Mouse (Mus musculus): ENCODE results near the gene Spats1. TPM values are rescaled to one million over a fixed set of nuclear protein-coding genes. Genes with fewer than 3 reads are reported as not detected.

Spats1 gene
- polyA plus RNA-seq (2016; fragmentation: Nextera tagmentation; extraction: Ambion mirVana) = 1.1 and 1.8 TPM in 2 replicates

GRCm38 (mm10) chr17:45474669-45475465 lies at the start of gene Spats1:
Gene Spats1 (minus strand): TSS chr17:45475415.
- 5% methylated on average over 30 of the region's 30 CpGs for WGBS
- Histone ChIP-seq H3K27me3 (peaks cover 30% of the 10 kb centered on the region), H3K27ac (no peak within 1 kb of the TSS), H3K9me3 (no peaks in the 10 kb centered on the region), H3K4me2 (peak within 1 kb of the TSS; percentile 65), H3K4me3 (replicated peaks) (peak within 1 kb of the TSS; percentile 46), H3K4me1 (peaks cover 17% of the 10 kb centered on the region), H3K36me3 (replicated peaks) (no peaks in the 10 kb centered on the region), H3K9ac (peak within 1 kb of the TSS; percentile 45; the same call in 1 of the 2 replicates)
- peak; percentile 91 for ATAC-seq (ENCODE audit: low FRiP score)

- 78% methylated on average over 4 of the region's 4 CpGs for WGBS
- no peak overlapping the region for H3K4me2 ChIP-seq
- no peak overlapping the region for H3K27ac ChIP-seq
- no peaks in the 10 kb centered on the region for H3K9me3 ChIP-seq
- H3K9ac ChIP-seq = no peak overlapping the region
- H3K4me3 ChIP-seq (replicated peaks) = no peak overlapping the region
- peaks cover 16% of the 10 kb centered on the region for H3K4me1 ChIP-seq
- H3K36me3 ChIP-seq (replicated peaks) = peaks cover 12% of the 10 kb centered on the region
- ATAC-seq (ENCODE audit: low FRiP score) = no peak
- peaks cover 54% of the 10 kb centered on the region for H3K27me3 ChIP-seq
Measured at GRCm38 (mm10) chr17:45524961-45525360, 49.7 kb upstream of the Spats1 start.

- H3K4me3 ChIP-seq (replicated peaks) = peak within 1 kb of the TSS; percentile 40
- peaks cover 19% of the 10 kb centered on the region for H3K36me3 ChIP-seq (replicated peaks)
- H3K27me3 ChIP-seq = peaks cover 43% of the 10 kb centered on the region
- 0% methylated on average over 21 of the region's 21 CpGs for WGBS
- peak; percentile 85 for ATAC-seq (ENCODE audit: low FRiP score)
- H3K4me1 ChIP-seq = peaks cover 16% of the 10 kb centered on the region
- peak within 1 kb of the TSS; percentile 76 for H3K4me2 ChIP-seq
- no peaks in the 10 kb centered on the region for H3K9me3 ChIP-seq
- no peak within 1 kb of the TSS for H3K27ac ChIP-seq
- H3K9ac ChIP-seq = peak within 1 kb of the TSS; percentile 63
Measured at GRCm38 (mm10) chr17:45523263-45523662, 48.0 kb upstream of the Spats1 start, which contains the start of gene Tcte1. Gene Tcte1 (plus strand): TSS chr17:45523434.

GRCm38 (mm10) chr17:45520136-45520535 lies 44.9 kb upstream of the Spats1 start:
- peaks cover 31% of the 10 kb centered on the region for H3K36me3 ChIP-seq (replicated peaks)

GRCm38 (mm10) chr17:45518766-45519475 lies 43.7 kb upstream of the Spats1 start:
- Histone ChIP-seq H3K4me1 (peaks cover 11% of the 10 kb centered on the region), H3K9me3 (no peaks in the 10 kb centered on the region), H3K4me3 (replicated peaks) (no peak overlapping the region), H3K9ac (no peak overlapping the region), H3K27ac (no peak overlapping the region), H3K4me2 (no peak overlapping the region), H3K27me3 (peaks cover 8% of the 10 kb centered on the region), H3K36me3 (replicated peaks) (peaks cover 31% of the 10 kb centered on the region)
- no peak for ATAC-seq (ENCODE audit: low FRiP score)
- 84% methylated on average over 12 of the region's 12 CpGs for WGBS

More at GRCm38 (mm10) chr17:45520136-45520535, 44.9 kb upstream of the Spats1 start:
- 91% methylated on average over 11 of the region's 11 CpGs for WGBS
- Histone ChIP-seq H3K4me1 (peaks cover 11% of the 10 kb centered on the region), H3K9me3 (no peaks in the 10 kb centered on the region), H3K27me3 (peaks cover 17% of the 10 kb centered on the region), H3K27ac (no peak overlapping the region), H3K4me3 (replicated peaks) (no peak overlapping the region), H3K4me2 (no peak overlapping the region), H3K9ac (no peak overlapping the region)
- ATAC-seq (ENCODE audit: low FRiP score) = no peak

GRCm38 (mm10) chr17:45517549-45518215 lies 42.5 kb upstream of the Spats1 start:
- no peak overlapping the region for H3K4me2 ChIP-seq
- H3K36me3 ChIP-seq (replicated peaks) = peaks cover 31% of the 10 kb centered on the region
- H3K9ac ChIP-seq = no peak overlapping the region
- peaks cover 3% of the 10 kb centered on the region for H3K4me1 ChIP-seq
- H3K27ac ChIP-seq = no peak overlapping the region
- H3K27me3 ChIP-seq = no peaks in the 10 kb centered on the region
- ATAC-seq (ENCODE audit: low FRiP score) = no peak
- WGBS = 93% methylated on average over 28 of the region's 28 CpGs
- no peaks in the 10 kb centered on the region for H3K9me3 ChIP-seq
- H3K4me3 ChIP-seq (replicated peaks) = no peak overlapping the region

- Histone ChIP-seq H3K9me3 (no peaks in the 10 kb centered on the region), H3K27me3 (no peaks in the 10 kb centered on the region), H3K9ac (no peak overlapping the region), H3K27ac (no peak overlapping the region), H3K4me1 (no peaks in the 10 kb centered on the region; the same call in 1 of the 2 replicates), H3K4me3 (replicated peaks) (no peak overlapping the region), H3K36me3 (replicated peaks) (peaks cover 31% of the 10 kb centered on the region), H3K4me2 (no peak overlapping the region)
- 93% methylated on average over 21 of the region's 21 CpGs for WGBS
- no peak for ATAC-seq (ENCODE audit: low FRiP score)
Measured at GRCm38 (mm10) chr17:45517135-45517534, 41.9 kb upstream of the Spats1 start.

- H3K4me2 ChIP-seq = no peak overlapping the region
- H3K4me3 ChIP-seq (replicated peaks) = no peak overlapping the region
- peaks cover 31% of the 10 kb centered on the region for H3K36me3 ChIP-seq (replicated peaks)
- 59% methylated on average over 8 of the region's 8 CpGs for WGBS
- ATAC-seq (ENCODE audit: low FRiP score) = peak; percentile 51
- H3K27ac ChIP-seq = no peak overlapping the region
- no peaks in the 10 kb centered on the region for H3K27me3 ChIP-seq
- H3K9ac ChIP-seq = no peak overlapping the region
- no peaks in the 10 kb centered on the region for H3K9me3 ChIP-seq
- H3K4me1 ChIP-seq = no peaks in the 10 kb centered on the region
Measured at GRCm38 (mm10) chr17:45516488-45516887, 41.3 kb upstream of the Spats1 start.

GRCm38 (mm10) chr17:45515806-45516205 lies 40.6 kb upstream of the Spats1 start:
- H3K9me3 ChIP-seq = no peaks in the 10 kb centered on the region
- H3K4me3 ChIP-seq (replicated peaks) = no peak overlapping the region
- H3K9ac ChIP-seq = no peak overlapping the region
- WGBS = 88% methylated on average over 10 of the region's 10 CpGs
- H3K4me1 ChIP-seq = no peaks in the 10 kb centered on the region
- no peak overlapping the region for H3K4me2 ChIP-seq
- H3K36me3 ChIP-seq (replicated peaks) = peaks cover 29% of the 10 kb centered on the region
- H3K27me3 ChIP-seq = no peaks in the 10 kb centered on the region
- H3K27ac ChIP-seq = no peak overlapping the region
- ATAC-seq (ENCODE audit: low FRiP score) = no peak

GRCm38 (mm10) chr17:45515204-45515726 lies 40.0 kb upstream of the Spats1 start:
- H3K36me3 ChIP-seq (replicated peaks) = peaks cover 26% of the 10 kb centered on the region
- H3K4me1 ChIP-seq = no peaks in the 10 kb centered on the region
- H3K4me2 ChIP-seq = no peak overlapping the region
- WGBS = 51% methylated on average over 15 of the region's 15 CpGs
- ATAC-seq (ENCODE audit: low FRiP score) = no peak
- no peak overlapping the region for H3K27ac ChIP-seq
- no peak overlapping the region for H3K9ac ChIP-seq
- H3K9me3 ChIP-seq = no peaks in the 10 kb centered on the region
- H3K27me3 ChIP-seq = no peaks in the 10 kb centered on the region
- no peak overlapping the region for H3K4me3 ChIP-seq (replicated peaks)

- Histone ChIP-seq H3K4me3 (replicated peaks) (no peak overlapping the region), H3K27ac (no peak overlapping the region), H3K9me3 (no peaks in the 10 kb centered on the region), H3K36me3 (replicated peaks) (peaks cover 19% of the 10 kb centered on the region), H3K9ac (no peak overlapping the region), H3K4me1 (peaks cover 4% of the 10 kb centered on the region; the same call in 1 of the 2 replicates), H3K4me2 (no peak overlapping the region), H3K27me3 (no peaks in the 10 kb centered on the region)
- ATAC-seq (ENCODE audit: low FRiP score) = no peak
- WGBS = 93% methylated on average over 4 of the region's 4 CpGs
Measured at GRCm38 (mm10) chr17:45511757-45512156, 36.5 kb upstream of the Spats1 start.

- Histone ChIP-seq H3K36me3 (replicated peaks) (peaks cover 19% of the 10 kb centered on the region), H3K4me1 (peaks cover 11% of the 10 kb centered on the region), H3K27me3 (no peaks in the 10 kb centered on the region), H3K4me2 (no peak overlapping the region), H3K4me3 (replicated peaks) (no peak overlapping the region), H3K9ac (no peak overlapping the region), H3K9me3 (no peaks in the 10 kb centered on the region), H3K27ac (no peak overlapping the region)
- WGBS = 90% methylated on average over 4 of the region's 4 CpGs
- no peak for ATAC-seq (ENCODE audit: low FRiP score)
Measured at GRCm38 (mm10) chr17:45510871-45511270, 35.7 kb upstream of the Spats1 start.

All from forebrain, embryonic 12.5 days (tissue).